Mouse (Mus musculus): ENCODE measurements at regions not wholly inside any gene's neighbourhood (a gene's known extent, or its start where the extent isn't known, plus 50 kb on each side); places are given as distances from the start of the nearest gene placed in this dataset.

GRCm38 (mm10) chr1:42018966-42019365, 676.6 kb upstream of the Pou3f3 start:
- no peak for ATAC-seq (replicated peaks; ENCODE audit: insufficient number of reproducible peaks, insufficient read depth, low FRiP score, low read depth)
- Histone ChIP-seq H3K4me2 (no peak overlapping the region), H3K36me3 (no peaks in the 10 kb centered on the region), H3K4me1 (replicated peaks) (no peaks in the 10 kb centered on the region), H3K9ac (no peak overlapping the region), H3K27ac (no peak overlapping the region), H3K4me3 (no peak overlapping the region), H3K9me3 (replicated peaks) (no peaks in the 10 kb centered on the region), H3K27me3 (no peaks in the 10 kb centered on the region)
- WGBS: 65% methylated on average over 2 of the region's 2 CpGs

- H3K36me3 ChIP-seq: no peaks in the 10 kb centered on the region
- H3K4me2 ChIP-seq: no peak overlapping the region
- no peak for ATAC-seq (replicated peaks; ENCODE audit: insufficient number of reproducible peaks, insufficient read depth, low FRiP score, low read depth)
- H3K4me1 ChIP-seq (replicated peaks): no peaks in the 10 kb centered on the region
- WGBS: 79% methylated on average over 6 of the region's 6 CpGs
- no peak overlapping the region for H3K9ac ChIP-seq
- no peaks in the 10 kb centered on the region for H3K27me3 ChIP-seq
- H3K4me3 ChIP-seq: no peak overlapping the region
- H3K9me3 ChIP-seq (replicated peaks): no peaks in the 10 kb centered on the region
- H3K27ac ChIP-seq: no peak overlapping the region
These were observed 669.8 kb upstream of the Pou3f3 start for GRCm38 (mm10) chr1:42025781-42026180.

- H3K4me2 ChIP-seq: no peak overlapping the region
- no peaks in the 10 kb centered on the region for H3K36me3 ChIP-seq
- no peak overlapping the region for H3K4me3 ChIP-seq
- H3K9me3 ChIP-seq (replicated peaks): no peaks in the 10 kb centered on the region
- no peak for ATAC-seq (replicated peaks; ENCODE audit: insufficient number of reproducible peaks, insufficient read depth, low FRiP score, low read depth)
- H3K4me1 ChIP-seq (replicated peaks): no peaks in the 10 kb centered on the region
- no peak overlapping the region for H3K27ac ChIP-seq
- no peaks in the 10 kb centered on the region for H3K27me3 ChIP-seq
- no peak overlapping the region for H3K9ac ChIP-seq
- 34% methylated on average over 5 of the region's 5 CpGs for WGBS
These were observed 669.1 kb upstream of the Pou3f3 start for GRCm38 (mm10) chr1:42026423-42026822.

GRCm38 (mm10) chr1:42033786-42034185, 661.8 kb upstream of the Pou3f3 start:
- Histone ChIP-seq H3K4me3 (no peak overlapping the region), H3K27ac (no peak overlapping the region), H3K9me3 (replicated peaks) (no peaks in the 10 kb centered on the region), H3K4me2 (no peak overlapping the region), H3K27me3 (no peaks in the 10 kb centered on the region), H3K36me3 (no peaks in the 10 kb centered on the region), H3K9ac (no peak overlapping the region), H3K4me1 (replicated peaks) (no peaks in the 10 kb centered on the region)
- ATAC-seq (replicated peaks; ENCODE audit: insufficient number of reproducible peaks, insufficient read depth, low FRiP score, low read depth): no peak
- 76% methylated on average over 2 of the region's 2 CpGs for WGBS

GRCm38 (mm10) chr1:42035371-42035770, 660.2 kb upstream of the Pou3f3 start:
- H3K4me1 ChIP-seq (replicated peaks): no peaks in the 10 kb centered on the region
- ATAC-seq (replicated peaks; ENCODE audit: insufficient number of reproducible peaks, insufficient read depth, low FRiP score, low read depth): no peak
- H3K27ac ChIP-seq: no peak overlapping the region
- no peaks in the 10 kb centered on the region for H3K27me3 ChIP-seq
- no peak overlapping the region for H3K4me2 ChIP-seq
- WGBS: 53% methylated on average over 4 of the region's 4 CpGs
- no peaks in the 10 kb centered on the region for H3K36me3 ChIP-seq
- no peak overlapping the region for H3K4me3 ChIP-seq
- no peaks in the 10 kb centered on the region for H3K9me3 ChIP-seq (replicated peaks)
- H3K9ac ChIP-seq: no peak overlapping the region

GRCm38 (mm10) chr1:42041544-42041943, 654.0 kb upstream of the Pou3f3 start:
- H3K4me3 ChIP-seq: no peak overlapping the region
- no peaks in the 10 kb centered on the region for H3K36me3 ChIP-seq
- H3K9ac ChIP-seq: no peak overlapping the region
- H3K4me1 ChIP-seq (replicated peaks): no peaks in the 10 kb centered on the region
- H3K4me2 ChIP-seq: no peak overlapping the region
- no peaks in the 10 kb centered on the region for H3K9me3 ChIP-seq (replicated peaks)
- H3K27ac ChIP-seq: no peak overlapping the region
- ATAC-seq (replicated peaks; ENCODE audit: insufficient number of reproducible peaks, insufficient read depth, low FRiP score, low read depth): no peak
- no peaks in the 10 kb centered on the region for H3K27me3 ChIP-seq
- 32% methylated on average over 2 of the region's 2 CpGs for WGBS

- no peaks in the 10 kb centered on the region for H3K27me3 ChIP-seq
- no peak overlapping the region for H3K4me3 ChIP-seq
- H3K4me2 ChIP-seq: no peak overlapping the region
- no peak for ATAC-seq (replicated peaks; ENCODE audit: insufficient number of reproducible peaks, insufficient read depth, low FRiP score, low read depth)
- no peak overlapping the region for H3K9ac ChIP-seq
- no peaks in the 10 kb centered on the region for H3K4me1 ChIP-seq (replicated peaks)
- no peaks in the 10 kb centered on the region for H3K9me3 ChIP-seq (replicated peaks)
- H3K27ac ChIP-seq: no peak overlapping the region
- H3K36me3 ChIP-seq: no peaks in the 10 kb centered on the region
These were observed 637.1 kb upstream of the Pou3f3 start for GRCm38 (mm10) chr1:42058494-42058893.

- WGBS: 61% methylated on average over 5 of the region's 5 CpGs
- Histone ChIP-seq H3K4me1 (replicated peaks) (no peaks in the 10 kb centered on the region), H3K27me3 (no peaks in the 10 kb centered on the region), H3K36me3 (no peaks in the 10 kb centered on the region), H3K9ac (no peak overlapping the region), H3K4me2 (no peak overlapping the region), H3K9me3 (replicated peaks) (no peaks in the 10 kb centered on the region), H3K4me3 (no peak overlapping the region), H3K27ac (no peak overlapping the region)
- no peak for ATAC-seq (replicated peaks; ENCODE audit: insufficient number of reproducible peaks, insufficient read depth, low FRiP score, low read depth)
These were observed 625.5 kb upstream of the Pou3f3 start for GRCm38 (mm10) chr1:42070064-42070463.

- Histone ChIP-seq H3K9ac (no peak overlapping the region), H3K4me2 (no peak overlapping the region), H3K36me3 (no peaks in the 10 kb centered on the region), H3K4me3 (no peak overlapping the region), H3K4me1 (replicated peaks) (no peaks in the 10 kb centered on the region), H3K27me3 (no peaks in the 10 kb centered on the region), H3K27ac (no peak overlapping the region), H3K9me3 (replicated peaks) (no peaks in the 10 kb centered on the region)
- WGBS: 25% methylated on average over 2 of the region's 2 CpGs
- no peak for ATAC-seq (replicated peaks; ENCODE audit: insufficient number of reproducible peaks, insufficient read depth, low FRiP score, low read depth)
These were observed 599.5 kb upstream of the Pou3f3 start for GRCm38 (mm10) chr1:42096026-42096425.

- Histone ChIP-seq H3K27me3 (no peaks in the 10 kb centered on the region), H3K4me2 (no peak overlapping the region), H3K9ac (no peak overlapping the region), H3K4me1 (replicated peaks) (no peaks in the 10 kb centered on the region), H3K4me3 (no peak overlapping the region), H3K36me3 (no peaks in the 10 kb centered on the region), H3K27ac (no peak overlapping the region), H3K9me3 (replicated peaks) (no peaks in the 10 kb centered on the region)
- 64% methylated on average over 2 of the region's 2 CpGs for WGBS
- ATAC-seq (replicated peaks; ENCODE audit: insufficient number of reproducible peaks, insufficient read depth, low FRiP score, low read depth): no peak
These were observed 597.0 kb upstream of the Pou3f3 start for GRCm38 (mm10) chr1:42098580-42098979.

GRCm38 (mm10) chr1:42107521-42107920, 588.0 kb upstream of the Pou3f3 start:
- ATAC-seq (replicated peaks; ENCODE audit: insufficient number of reproducible peaks, insufficient read depth, low FRiP score, low read depth): no peak
- no peak overlapping the region for H3K4me2 ChIP-seq
- H3K9me3 ChIP-seq (replicated peaks): no peaks in the 10 kb centered on the region
- no peaks in the 10 kb centered on the region for H3K27me3 ChIP-seq
- H3K9ac ChIP-seq: no peak overlapping the region
- no peaks in the 10 kb centered on the region for H3K36me3 ChIP-seq
- H3K4me3 ChIP-seq: no peak overlapping the region
- WGBS: 59% methylated on average over 5 of the region's 5 CpGs
- no peaks in the 10 kb centered on the region for H3K4me1 ChIP-seq (replicated peaks)
- H3K27ac ChIP-seq: no peak overlapping the region

- no peak overlapping the region for H3K4me2 ChIP-seq
- H3K9me3 ChIP-seq (replicated peaks): no peaks in the 10 kb centered on the region
- no peaks in the 10 kb centered on the region for H3K27me3 ChIP-seq
- no peak overlapping the region for H3K9ac ChIP-seq
- H3K27ac ChIP-seq: no peak overlapping the region
- H3K4me1 ChIP-seq (replicated peaks): no peaks in the 10 kb centered on the region
- ATAC-seq (replicated peaks; ENCODE audit: insufficient number of reproducible peaks, insufficient read depth, low FRiP score, low read depth): no peak
- H3K4me3 ChIP-seq: no peak overlapping the region
- no peaks in the 10 kb centered on the region for H3K36me3 ChIP-seq
- WGBS: 90% methylated on average over 1 of the region's 1 CpGs
These were observed 587.6 kb upstream of the Pou3f3 start for GRCm38 (mm10) chr1:42107925-42108324.
